Mouse (Mus musculus) liver (tissue): ENCODE data around the gene Tigit.

Source experiments
- DNase-seq: peaks from one replicate; pipeline ENCODE4 v3.0.0-alpha.2; 2020; ENCODE audit warnings: mixed read lengths

The Tigit gene

GRCm38 (mm10) chr16:43616348-43616747, 47.6 kb downstream of the Tigit start:
- DNase-seq: no peak

- no peak for DNase-seq
Observed at GRCm38 (mm10) chr16:43610375-43610774, 53.6 kb downstream of the Tigit start.

- no peak for DNase-seq
Observed at GRCm38 (mm10) chr16:43608066-43608465, 55.9 kb downstream of the Tigit start.

DNA sequence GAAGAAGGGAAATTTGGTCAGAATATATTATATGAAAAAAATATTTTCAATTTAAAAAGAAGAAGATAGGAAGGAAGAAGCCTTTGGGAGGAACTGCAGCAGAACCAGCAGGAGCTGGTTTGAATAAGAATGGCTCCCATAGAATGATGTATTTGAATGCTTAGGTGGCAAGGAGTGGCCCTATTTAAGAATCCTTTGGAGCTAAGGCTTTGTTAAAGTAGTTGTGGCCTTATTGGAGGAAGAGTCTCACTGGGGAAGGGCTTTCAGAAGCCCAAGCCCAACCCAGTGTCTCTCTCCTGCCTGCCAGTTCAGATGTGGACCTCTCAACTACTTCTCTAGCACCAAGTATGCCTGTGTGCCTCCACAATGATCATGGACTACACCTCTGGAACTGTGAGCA, 56.9 kb downstream of the Tigit start:
- DNase-seq: no peak

DNA sequence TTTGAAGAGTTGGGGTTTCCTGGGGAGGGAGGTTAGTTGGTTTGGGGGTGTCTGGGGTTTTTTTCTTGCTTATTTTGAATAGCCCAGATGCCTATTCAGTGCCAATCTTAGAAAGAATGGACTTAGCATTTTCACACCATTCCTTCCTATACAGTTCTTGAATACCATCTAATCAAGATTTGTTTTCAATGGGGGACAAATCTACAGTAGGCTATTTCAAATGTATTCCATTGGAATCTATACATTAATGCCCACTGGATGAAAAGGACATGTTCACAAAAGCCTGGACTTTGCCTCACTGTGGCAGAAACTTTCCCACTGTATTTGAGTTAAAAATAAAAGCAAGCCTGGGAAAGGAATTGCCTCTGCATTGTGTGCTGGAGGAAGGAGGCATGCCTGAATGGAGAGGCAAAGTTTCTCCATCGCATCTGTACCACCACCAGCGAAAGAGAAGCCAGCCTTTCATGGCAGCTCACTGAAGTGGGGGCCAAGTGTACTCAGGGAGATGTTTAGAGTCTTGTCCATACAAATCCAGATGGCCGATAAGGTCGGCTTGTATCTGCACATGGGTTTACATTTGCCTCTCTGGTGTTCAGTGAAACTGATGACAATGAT, 59.4 kb downstream of the Tigit start:
- no peak for DNase-seq

- DNase-seq: no peak
Observed at GRCm38 (mm10) chr16:43603591-43604141, 60.3 kb downstream of the Tigit start.

GRCm38 (mm10) chr16:43602573-43602972, 61.4 kb downstream of the Tigit start:
- no peak for DNase-seq

DNA sequence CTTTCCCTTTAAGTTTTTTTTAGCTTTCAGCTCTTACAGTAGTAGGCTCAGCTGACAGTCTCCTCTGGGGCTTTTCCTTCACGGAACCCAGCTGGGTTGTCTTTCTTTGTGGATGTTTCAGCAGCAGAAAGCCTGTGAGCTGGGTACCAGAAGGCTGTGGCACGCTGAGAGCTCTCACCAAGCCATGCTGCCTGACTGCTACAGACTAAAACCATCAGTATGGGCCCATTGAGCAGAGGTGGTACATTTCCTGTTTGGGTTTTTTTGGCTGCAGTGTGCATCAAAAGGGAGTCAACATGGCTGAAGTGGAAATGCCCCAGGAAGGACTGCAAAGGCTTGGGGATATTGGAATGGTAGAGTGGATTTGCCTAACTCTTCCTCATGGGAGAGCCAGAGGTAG, 64.2 kb downstream of the Tigit start:
- DNase-seq: no peak
